Mouse (Mus musculus): ENCODE data around the gene Pcbp2. TPM values are rescaled to one million over a fixed set of nuclear protein-coding genes. Genes with fewer than 3 reads are reported as not detected.

Pcbp2 gene
- total RNA-seq, 1 experiment from 2014 or later = 349 TPM

DNA sequence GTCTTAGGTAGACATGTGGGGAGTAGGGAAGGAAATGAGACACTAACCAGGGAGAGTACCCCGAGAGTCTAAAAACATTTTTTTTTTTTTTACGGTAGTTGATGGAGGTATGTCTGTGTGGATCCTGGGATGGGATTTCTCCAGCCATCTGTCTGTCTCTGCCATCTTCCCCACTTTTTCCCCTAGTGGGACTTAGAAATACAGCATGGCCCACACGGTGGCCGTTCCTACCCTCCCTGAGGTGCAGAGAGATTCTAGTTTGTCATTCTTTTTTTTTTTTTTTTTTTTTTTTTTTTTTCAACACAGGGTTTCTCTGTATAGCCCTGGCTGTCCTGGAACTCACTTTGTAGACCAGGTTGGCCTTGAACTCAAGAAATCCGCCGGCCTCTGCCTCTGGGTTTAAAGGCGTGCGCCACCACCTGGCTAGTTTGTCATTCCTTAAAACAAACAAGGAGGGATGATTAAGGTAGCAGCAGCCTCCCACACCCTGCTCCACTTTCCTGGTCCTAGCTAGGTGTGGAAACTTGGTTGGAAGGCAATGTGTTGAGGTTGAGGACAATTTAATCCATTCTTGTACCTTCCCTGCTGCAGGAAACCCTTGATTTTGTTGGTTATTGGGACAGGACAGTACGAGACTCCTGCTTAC, 8.8 kb upstream of the Pcbp2 start:
- no peak for ATAC-seq (replicated peaks; ENCODE audit: low read depth, poor library complexity, severe bottlenecking)

DNA sequence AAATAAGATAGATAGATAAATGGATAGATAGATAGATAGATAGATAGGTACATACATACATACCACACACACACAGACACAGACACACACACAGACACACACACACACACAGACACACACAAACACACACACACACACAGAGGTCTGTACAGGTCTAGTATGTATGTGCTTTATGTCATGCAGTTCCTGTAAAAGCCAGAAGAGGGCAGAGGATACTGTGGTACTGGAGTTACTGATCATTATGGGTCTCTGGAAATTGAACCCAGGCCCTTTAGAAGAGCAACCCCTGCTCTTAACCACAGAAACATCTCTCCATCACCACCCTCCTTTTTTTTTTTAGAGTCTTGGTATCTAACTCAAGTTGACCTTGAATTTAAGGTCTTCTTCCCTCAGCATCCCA, 6.7 kb upstream of the Pcbp2 start:
- peak; percentile 33; the same call in 1 of the 2 replicates for ATAC-seq (replicated peaks; ENCODE audit: low read depth, poor library complexity, severe bottlenecking)

DNA sequence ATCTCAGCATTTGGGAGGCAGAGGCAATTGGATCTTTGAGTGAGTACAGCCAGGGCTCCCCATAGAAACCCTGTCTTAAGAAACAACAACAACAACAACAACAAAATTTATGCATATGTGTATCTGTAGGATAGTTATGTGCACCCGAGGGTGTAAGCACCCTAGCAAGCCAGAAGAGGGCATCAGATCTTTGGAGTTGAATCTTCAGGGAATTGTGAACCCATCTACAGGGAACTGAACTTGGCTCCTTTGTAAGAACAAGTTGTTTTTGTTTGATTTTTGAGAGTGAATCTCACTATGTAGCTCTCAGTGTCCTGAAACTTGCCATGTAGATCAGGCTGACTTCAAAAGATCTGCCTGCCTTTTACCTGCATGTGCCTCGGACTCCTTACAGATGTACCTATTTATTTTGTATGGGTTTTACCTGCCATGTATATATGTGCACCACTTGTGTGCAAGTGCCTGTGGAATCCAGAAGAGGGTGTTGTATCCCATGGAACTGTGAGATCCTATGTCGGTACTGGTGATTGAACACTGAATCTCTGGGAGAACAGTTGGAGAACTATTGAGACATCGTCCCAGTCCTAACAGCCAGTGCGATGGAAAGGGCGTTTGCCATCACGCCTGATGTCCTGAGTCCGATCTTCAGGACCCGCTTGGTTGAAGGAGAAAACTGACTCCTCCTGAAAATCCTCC, 1.5 kb upstream of the Pcbp2 start:
- ATAC-seq (replicated peaks; ENCODE audit: low read depth, poor library complexity, severe bottlenecking) = no peak

DNA sequence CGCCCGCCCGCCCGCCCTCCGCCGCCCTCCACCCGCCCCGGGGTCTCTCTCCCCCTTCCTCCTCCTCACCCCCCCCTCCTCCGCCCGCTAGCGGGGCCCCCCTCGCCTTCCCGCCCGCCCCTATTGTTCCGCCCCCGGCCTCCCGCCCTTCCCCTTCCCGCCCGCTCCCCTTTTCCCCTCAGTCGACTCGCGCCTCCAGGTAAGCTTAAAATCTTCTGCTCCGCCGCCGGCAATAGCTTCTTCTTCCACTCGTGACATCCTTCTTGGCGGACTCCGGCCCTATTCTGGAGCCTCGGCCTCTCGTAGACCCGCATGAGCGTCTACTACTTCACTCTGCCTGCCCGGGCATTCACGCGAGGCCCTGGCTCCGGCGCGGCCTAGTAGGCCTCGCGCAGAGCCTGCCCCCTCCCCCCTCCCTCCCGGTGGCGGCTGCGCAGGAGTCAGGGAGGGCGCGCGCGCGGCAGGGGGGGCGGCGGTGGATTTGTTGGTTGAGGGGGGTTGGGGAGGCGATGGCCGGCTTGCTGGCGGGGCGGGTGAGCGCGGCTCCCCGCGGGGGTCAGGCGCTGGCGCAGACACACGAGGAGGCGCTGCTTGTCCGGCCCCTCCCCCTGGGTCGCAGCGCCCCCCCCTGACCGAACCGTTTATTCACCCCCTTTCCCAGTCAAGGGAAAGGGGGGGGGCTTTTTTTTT, 411 bp downstream of the Pcbp2 start:
- peak; percentile 38 for ATAC-seq (replicated peaks; ENCODE audit: low read depth, poor library complexity, severe bottlenecking)

DNA sequence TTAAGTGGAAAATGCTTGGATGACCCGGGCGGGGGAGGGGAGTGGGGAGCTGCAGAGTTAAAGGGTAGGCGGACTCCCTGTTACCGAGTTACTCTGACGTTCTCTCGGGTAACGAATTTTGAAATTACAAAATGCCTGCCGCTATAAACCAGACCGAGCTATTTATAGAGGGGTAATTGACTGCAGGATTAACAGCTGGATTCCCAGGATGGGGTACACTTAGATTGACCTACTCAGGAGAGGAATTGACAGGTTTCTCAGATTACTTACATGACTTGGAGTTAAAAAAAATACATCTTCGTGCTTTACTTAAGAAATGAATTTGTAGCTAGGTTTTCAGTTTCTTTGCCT, 931 bp downstream of the Pcbp2 start:
- ATAC-seq (replicated peaks; ENCODE audit: low read depth, poor library complexity, severe bottlenecking) = peak; percentile 12; the same call in 1 of the 2 replicates

DNA sequence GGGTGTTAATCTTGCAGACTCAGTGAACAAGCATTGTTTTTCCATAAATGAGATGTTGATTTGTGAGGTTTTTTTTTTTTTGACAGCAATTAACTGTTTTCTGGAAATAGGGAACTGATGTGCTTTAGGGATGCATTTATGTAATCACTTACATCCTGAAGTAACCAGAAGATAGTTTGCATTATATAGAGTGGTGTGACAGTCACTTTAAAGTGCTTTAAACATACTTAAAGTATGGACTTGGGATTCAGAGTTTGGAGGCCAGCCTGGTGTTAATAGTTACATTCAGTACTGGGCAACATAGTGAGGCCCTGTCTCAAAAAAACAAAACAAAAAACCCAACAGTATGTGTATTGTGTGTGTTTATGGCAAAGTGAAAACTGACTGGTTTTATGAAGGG, 1.4 kb downstream of the Pcbp2 start:
- ATAC-seq (replicated peaks; ENCODE audit: low read depth, poor library complexity, severe bottlenecking) = no peak

DNA sequence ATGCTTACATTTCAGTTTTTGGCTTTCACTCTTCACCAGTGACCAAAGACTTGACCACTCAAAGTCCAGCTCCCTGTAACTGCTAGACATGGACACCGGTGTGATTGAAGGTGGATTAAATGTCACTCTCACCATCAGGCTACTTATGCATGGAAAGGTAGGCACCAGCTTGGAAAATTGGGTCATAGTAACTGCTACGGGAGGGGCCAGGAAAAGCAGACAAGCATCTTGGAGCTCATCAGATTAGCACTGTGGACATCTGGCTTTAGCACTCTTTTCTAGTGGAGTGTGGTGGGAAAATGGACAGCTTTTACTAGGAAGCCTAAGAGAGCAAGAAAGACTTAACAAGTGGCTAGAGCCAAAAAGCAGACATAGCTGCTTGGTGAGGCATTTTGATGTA, 2.9 kb downstream of the Pcbp2 start:
- no peak for ATAC-seq (replicated peaks; ENCODE audit: low read depth, poor library complexity, severe bottlenecking)

DNA sequence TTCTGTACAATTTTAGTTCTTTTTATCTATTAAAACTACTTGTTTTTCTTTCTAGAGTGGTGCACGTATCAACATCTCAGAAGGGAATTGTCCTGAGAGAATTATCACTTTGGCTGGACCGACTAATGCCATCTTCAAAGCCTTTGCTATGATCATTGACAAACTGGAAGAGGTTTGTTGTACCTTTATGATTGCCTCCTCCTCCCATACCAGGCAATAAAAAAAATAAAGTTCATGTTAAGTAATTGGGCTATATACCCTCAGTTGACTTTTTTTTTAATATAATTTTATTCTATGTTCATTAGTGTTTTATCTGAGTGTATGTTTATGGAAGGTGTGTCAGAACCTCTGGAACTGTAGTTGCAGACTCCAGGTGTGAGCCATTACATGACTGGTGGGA, 4.2 kb downstream of the Pcbp2 start:
- no peak for ATAC-seq (replicated peaks; ENCODE audit: low read depth, poor library complexity, severe bottlenecking)

DNA sequence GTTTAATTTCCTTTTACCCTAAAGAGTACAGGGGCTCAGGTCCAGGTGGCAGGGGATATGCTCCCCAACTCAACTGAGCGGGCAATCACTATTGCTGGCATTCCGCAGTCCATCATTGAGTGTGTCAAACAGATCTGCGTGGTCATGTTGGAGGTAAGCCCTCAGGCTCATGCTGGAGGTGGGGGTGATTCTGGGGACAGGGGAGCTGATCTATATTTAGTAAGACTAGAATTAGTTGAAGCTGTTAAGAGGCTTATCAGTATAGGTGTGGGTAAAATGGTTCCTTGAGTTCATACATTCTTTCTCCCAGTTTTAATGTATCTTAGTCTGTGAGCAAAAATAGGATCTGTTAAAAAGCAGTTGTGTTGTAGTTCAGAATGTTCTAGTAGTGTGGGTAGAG, 12.8 kb downstream of the Pcbp2 start:
- ATAC-seq (replicated peaks; ENCODE audit: low read depth, poor library complexity, severe bottlenecking) = no peak

DNA sequence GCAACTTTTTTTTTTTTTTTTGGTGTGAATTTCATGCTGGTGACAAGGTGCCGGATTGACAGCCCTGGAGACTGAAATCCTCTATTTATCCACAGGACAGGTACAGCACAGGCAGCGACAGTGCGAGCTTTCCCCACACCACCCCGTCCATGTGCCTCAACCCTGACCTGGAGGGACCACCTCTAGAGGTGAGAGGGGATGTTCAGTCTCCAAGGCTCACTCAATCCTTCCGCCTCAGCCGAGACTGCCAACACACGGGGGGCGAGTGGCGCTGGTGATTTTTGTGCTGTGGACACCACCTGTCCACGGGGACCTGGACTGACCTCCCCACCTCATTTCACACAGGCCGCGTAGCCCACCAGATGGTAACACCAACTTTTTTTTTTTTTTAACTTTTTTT, 15.5 kb downstream of the Pcbp2 start:
- no peak for ATAC-seq (replicated peaks; ENCODE audit: low read depth, poor library complexity, severe bottlenecking)

DNA sequence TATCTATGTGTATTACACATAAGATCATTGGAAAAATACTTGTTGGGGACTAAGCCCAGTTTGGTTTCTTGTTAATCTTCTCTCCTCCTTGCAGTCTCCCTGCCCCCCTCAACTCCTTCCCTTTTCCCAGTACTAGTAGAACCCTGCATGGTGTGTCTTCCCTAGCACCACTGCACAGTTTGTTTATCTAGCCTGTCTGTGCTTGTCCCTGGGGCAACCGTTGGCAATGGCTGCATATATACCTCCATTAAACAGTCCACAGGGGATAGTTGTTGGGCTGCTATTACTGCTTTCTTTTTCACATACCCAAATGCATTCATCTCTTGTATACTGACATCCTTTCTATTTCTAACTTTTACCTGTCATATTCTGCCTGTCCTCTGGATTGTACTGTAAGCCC, 17.3 kb downstream of the Pcbp2 start:
- no peak for ATAC-seq (replicated peaks; ENCODE audit: low read depth, poor library complexity, severe bottlenecking)

DNA sequence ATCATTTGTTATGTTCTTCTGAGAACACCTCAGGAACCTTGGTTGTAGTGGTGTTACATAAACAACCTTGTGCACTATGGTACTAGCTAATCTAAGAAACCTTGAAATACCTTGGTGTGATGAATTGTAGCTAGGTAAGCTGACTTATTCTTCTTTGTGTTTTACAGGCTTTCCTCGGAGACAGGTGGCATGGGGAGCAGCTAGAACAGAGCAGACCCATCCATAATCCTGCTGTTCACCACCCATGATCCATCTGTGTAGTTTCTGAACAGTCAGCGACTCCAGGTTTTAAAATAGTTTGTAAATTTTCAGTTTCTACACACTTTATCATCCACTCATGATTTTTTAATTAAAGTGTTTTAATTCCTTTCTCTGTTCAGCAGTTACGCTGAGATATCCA, 28.0 kb downstream of the Pcbp2 start:
- no peak for ATAC-seq (replicated peaks; ENCODE audit: low read depth, poor library complexity, severe bottlenecking)

DNA sequence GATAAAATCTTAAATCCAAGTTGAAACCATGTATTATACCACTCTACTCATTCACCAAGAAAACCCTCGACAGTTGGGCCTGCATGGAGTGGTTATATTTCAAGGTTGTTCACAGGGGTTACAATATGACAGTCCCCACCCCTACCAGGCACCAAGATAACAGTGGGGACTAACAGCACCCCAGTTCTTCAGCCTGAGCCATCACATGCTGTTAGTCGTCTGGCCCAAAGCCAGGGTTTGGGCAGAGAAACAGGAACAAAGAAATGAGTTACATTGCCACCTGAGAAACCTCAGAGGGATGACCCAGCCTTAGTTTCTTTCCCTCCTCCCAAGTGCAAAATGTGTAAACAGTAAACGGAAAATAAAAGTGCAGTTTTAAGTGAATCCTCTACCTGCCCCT, 29.0 kb downstream of the Pcbp2 start:
- ATAC-seq (replicated peaks; ENCODE audit: low read depth, poor library complexity, severe bottlenecking) = 0 out of 2 replicates have a peak, but pooled peaks have one; percentile 25

DNA sequence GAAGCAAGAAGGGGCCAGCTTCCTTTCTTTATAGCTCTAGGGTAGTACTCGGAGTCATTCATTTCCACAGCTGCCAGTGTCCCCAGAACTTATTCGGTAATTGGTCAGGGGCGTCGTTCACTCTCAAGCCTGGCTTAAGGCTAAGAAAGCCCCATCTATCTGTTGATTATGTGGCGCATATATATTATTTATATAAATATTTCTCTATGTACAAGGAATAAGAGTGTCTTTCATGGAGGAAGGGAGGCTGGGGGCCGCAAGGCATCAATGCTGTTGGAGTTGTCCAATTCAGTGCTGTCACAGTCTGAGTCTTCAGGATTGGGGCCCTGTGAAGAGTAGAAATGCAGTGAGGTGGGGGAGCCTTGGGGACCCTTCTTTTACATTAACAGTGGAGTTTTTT, 29.5 kb downstream of the Pcbp2 start:
- ATAC-seq (replicated peaks; ENCODE audit: low read depth, poor library complexity, severe bottlenecking) = no peak

DNA sequence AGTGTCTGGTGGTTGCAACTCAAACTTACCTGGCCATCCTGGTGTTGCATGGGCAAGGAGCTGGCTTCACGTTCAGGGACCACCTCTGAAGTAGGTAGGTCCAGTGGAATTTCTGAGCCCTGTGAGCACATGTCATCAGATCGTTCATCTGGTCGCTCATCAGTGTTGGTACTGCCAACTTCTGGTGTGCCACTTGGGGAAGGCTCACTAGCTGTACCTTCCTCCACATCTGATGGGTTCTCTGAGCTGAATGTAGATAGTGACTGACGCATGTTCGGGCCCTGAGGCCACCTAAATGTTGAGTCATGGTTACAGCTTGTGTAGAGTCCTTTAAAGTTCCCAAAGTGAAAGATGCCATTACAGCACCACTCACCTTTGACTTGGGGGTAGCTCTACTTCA, 30.1 kb downstream of the Pcbp2 start:
- ATAC-seq (replicated peaks; ENCODE audit: low read depth, poor library complexity, severe bottlenecking) = no peak

DNA sequence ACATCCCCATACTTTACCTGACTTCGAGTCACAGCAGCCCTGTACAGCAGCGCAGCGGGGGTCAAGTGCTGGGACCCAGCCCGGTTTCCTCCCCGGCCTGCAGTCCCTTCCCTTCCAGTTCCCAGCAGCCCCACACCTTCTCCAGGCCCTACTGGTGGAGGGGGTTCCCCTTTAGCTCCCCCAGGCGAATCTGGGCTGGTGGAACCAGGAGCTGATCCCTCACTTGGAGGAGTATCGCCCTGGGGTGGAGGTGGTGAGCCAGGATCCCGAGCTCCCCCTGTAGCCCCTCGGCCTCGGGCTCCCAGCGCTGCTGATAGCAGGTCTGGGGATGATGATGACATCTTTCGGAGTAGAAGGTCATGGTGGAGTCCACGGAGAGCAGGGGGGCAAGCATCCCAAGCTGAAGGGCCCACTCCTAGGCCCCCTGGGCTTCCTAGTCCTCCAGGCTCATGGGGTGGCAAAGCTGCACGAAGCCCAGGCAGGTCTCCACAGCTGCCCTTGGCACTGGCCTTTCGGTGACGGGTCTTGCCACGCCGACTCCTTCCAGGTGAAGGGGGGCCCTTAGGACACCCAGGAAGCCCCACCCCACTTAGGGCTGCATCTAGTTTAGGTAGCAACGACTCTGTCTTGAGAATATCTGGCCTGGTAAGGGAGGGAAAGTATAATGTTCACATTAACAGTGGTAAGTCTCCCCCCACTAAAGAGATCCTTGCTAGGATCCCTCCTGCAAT, 30.9 kb downstream of the Pcbp2 start:
- ATAC-seq (replicated peaks; ENCODE audit: low read depth, poor library complexity, severe bottlenecking) = no peak

DNA sequence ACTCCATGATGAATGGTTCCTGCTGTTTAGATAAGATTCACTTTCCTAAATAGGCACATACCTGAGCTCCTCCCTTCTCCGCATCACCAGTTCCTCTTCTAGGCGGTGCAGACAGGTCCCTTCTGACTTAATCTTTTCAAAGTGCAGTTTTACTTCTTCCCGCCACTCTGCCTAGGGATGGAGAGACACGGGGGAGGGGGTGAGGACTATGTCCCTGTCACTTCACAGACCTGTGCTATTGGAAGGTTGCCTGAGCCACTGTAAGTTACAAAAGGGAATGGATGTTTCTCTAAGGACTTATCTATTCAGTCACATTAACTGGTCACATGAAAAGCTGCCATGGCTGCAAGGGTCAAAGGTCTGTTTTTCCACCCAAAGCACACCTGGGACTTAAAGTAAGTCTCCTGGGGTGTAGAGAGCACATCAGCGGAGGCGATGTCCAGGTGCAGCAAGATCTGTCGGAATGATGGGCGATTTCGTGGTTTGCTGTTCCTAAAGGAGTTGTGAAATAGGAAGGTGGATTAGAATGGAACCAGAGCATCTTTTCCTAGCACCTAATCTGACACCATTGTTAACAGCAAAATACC, 32.0 kb downstream of the Pcbp2 start:
- no peak for ATAC-seq (replicated peaks; ENCODE audit: low read depth, poor library complexity, severe bottlenecking)

DNA sequence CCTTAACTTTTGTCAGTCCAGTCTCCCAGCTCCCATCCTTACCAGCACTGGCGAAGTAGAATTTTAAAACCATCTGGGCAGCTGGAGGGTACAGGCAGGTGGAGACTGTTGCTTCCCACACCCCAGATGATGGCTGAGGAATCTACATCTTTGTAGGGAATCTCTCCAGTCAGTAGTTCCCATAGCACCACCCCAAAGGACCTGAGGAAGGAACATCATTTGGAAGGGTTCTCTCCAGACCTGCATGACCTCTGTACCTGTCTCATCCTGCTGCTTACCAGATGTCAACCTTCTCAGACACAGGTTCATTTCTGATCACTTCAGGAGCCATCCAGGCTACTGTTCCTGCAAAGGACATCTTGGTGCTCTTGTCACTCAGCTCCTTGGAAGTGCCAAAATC, 33.1 kb downstream of the Pcbp2 start, which contains the start of gene Gm10337:
TSS of gene Gm10337 (plus strand) at position 276 of the 400 bp plus-strand sequence.
- no peak for ATAC-seq (replicated peaks; ENCODE audit: low read depth, poor library complexity, severe bottlenecking)

DNA sequence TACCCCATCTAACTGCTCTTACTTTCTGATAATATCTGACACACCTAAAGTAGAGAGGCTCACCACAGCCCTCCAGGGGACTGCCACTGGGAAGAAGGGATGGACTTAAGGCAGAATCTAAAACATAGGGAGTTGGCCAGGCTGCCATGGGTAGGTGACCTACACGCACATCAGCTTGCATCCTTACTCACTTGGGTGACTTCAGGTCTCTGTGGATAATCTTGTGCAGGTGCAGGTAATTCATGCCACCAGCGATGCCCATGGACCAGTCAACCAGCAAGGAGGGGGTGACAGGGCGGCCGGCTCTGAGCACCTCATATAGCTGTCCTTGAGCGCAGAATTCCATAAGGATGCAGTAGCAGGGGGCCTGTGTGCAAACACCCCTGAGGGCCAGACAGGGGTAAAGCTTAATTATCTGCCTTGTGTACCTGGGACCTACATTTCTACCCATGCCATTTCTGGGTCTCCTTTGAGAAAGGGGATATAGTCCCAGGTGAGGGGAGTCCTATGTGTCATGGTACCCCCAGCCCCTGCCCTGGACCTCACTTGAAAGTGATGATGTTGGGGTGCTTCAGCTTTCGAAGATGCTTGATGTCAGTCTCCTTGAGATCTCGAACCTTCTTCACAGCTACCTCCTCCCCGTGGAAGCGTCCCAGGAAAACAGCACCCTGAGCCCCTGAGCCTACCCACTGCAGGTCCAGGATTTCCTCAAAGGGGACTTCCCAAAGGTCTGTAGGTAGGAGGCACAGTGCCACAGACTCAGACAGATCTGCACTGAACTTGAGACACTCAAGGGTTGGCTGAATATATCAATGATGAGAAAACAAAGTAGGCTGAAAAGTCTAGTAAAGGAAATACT, 33.8 kb downstream of the Pcbp2 start:
- no peak for ATAC-seq (replicated peaks; ENCODE audit: low read depth, poor library complexity, severe bottlenecking)

All from common myeloid progenitor, adult 5-6 weeks (primary cell).